Mouse (Mus musculus): ENCODE results near the gene Nmb. TPM values are rescaled to one million over a fixed set of nuclear protein-coding genes. Genes with fewer than 3 reads are reported as not detected.
A peak's percentile ranks its signal among the peaks of the same experiment; 100 is the strongest.
"Not testable (repeated sequence)": the region's sequence is repeated elsewhere in the genome, so short reads cannot be mapped to it uniquely, and the experiment has no call there.

Nmb gene
- polyA plus RNA-seq (2016; fragmentation: Nextera tagmentation; extraction: Ambion mirVana) = 9.1 and 9.2 TPM in 2 replicates

DNA sequence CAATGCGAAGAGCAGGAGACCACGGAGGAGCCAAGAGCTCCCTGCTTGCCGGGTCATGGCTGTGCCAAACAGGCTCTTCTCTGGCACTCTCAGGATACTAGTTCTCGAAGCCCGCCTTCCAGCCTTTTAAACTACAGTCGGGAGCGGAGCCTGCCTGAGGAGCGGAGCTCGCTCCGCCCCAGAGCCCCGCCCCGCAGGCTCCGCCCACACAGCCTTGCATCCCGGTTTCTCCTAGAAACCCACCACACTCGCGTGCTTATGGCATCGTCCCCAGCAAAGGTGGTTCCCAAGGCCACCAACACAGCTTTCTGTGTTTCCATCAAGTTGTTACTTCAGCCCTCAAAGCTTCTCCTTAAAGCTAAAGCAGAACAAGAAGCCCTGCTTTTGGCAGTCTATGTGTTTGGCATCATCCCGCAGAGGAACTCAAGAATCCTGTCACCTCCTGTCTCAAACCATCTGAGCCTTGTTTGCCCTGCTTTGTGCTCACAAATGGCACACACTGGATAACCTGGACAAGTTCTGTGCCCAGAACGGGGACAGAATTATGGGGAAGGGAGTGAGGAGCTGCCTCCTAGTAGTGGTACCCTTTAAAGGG lies at the start of gene Nmb:
Gene Nmb, minus strand, starts transcription at position 156 of the 595 bp plus-strand sequence.
- 4% methylated on average over 19 of the region's 19 CpGs for WGBS
- Histone ChIP-seq H3K27ac (peak within 1 kb of the TSS; percentile 79), H3K9me3 (replicated peaks) (no peaks in the 10 kb centered on the region), H3K27me3 (ENCODE audit: low read depth, poor library complexity, severe bottlenecking) (no peaks in the 10 kb centered on the region), H3K4me3 (peak within 1 kb of the TSS; percentile 66), H3K4me1 (peaks cover 35% of the 10 kb centered on the region), H3K36me3 (peaks cover 49% of the 10 kb centered on the region)
- peak; percentile 73 for DNase-seq (ENCODE audit: low spot score)

- H3K27ac ChIP-seq = no peak overlapping the region
- no peaks in the 10 kb centered on the region for H3K9me3 ChIP-seq (replicated peaks)
- no peaks in the 10 kb centered on the region for H3K36me3 ChIP-seq
- H3K4me3 ChIP-seq = no peak overlapping the region
- H3K27me3 ChIP-seq (ENCODE audit: low read depth, poor library complexity, severe bottlenecking) = no peaks in the 10 kb centered on the region
- no peaks in the 10 kb centered on the region for H3K4me1 ChIP-seq
- WGBS = 71% methylated on average over 2 of the region's 2 CpGs
- DNase-seq (ENCODE audit: low spot score) = no peak
These were observed 49.4 kb upstream of the Nmb start for GRCm38 (mm10) chr7:80954251-80954650.

DNA sequence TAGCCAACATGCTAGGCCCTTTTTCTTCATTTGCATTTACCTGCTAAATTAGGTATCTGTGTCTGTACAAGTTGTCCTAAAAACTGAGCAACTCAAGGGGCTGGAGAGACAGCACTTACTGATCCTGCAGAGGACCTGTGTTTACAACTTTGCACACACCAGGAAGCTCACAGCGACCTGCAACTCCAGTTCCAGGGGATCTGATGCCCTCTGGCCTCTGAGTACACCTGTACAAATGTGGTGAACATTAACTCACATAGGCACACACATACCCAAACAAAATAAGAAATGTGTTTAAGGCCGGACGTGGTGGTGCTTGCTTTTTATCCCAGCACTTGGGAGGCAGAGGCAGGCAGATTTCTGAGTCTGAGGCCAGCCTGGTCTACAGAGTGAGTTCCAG lies 47.3 kb upstream of the Nmb start:
- no peak for DNase-seq (ENCODE audit: low spot score)

DNA sequence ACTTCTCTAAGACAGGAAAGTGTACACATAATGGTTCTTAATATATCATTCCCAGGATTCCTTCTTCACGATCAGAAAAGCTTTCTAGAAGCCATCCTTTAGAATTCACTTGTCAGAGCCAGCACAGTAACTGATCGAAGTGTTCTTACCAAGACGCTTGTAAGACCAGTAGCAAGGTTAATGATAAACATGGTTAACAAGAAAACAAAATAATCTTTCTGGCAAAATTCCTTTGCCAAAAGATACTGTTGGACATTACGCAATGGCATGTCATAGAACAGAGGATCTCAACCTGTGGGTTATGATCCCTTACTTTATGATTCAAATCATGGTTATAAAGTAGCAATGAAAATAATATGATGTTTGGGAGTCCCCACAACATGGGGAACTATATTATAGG lies 46.6 kb upstream of the Nmb start:
- Histone ChIP-seq H3K4me1 (peaks cover 10% of the 10 kb centered on the region), H3K4me3 (no peak overlapping the region), H3K36me3 (no peaks in the 10 kb centered on the region), H3K27ac (no peak overlapping the region), H3K27me3 (ENCODE audit: low read depth, poor library complexity, severe bottlenecking) (no peaks in the 10 kb centered on the region), H3K9me3 (replicated peaks) (no peaks in the 10 kb centered on the region)
- DNase-seq (ENCODE audit: low spot score) = no peak
- WGBS = 89% methylated on average over 4 of the region's 4 CpGs

More for the DNA sequence above, 47.3 kb upstream of the Nmb start:
- H3K36me3 ChIP-seq = no peaks in the 10 kb centered on the region
- no peaks in the 10 kb centered on the region for H3K27me3 ChIP-seq (ENCODE audit: low read depth, poor library complexity, severe bottlenecking)
- H3K4me1 ChIP-seq = peaks cover 6% of the 10 kb centered on the region
- WGBS = 70% methylated on average over 3 of the region's 3 CpGs
- H3K4me3 ChIP-seq = no peak overlapping the region
- H3K9me3 ChIP-seq (replicated peaks) = no peaks in the 10 kb centered on the region
- H3K27ac ChIP-seq = no peak overlapping the region

DNA sequence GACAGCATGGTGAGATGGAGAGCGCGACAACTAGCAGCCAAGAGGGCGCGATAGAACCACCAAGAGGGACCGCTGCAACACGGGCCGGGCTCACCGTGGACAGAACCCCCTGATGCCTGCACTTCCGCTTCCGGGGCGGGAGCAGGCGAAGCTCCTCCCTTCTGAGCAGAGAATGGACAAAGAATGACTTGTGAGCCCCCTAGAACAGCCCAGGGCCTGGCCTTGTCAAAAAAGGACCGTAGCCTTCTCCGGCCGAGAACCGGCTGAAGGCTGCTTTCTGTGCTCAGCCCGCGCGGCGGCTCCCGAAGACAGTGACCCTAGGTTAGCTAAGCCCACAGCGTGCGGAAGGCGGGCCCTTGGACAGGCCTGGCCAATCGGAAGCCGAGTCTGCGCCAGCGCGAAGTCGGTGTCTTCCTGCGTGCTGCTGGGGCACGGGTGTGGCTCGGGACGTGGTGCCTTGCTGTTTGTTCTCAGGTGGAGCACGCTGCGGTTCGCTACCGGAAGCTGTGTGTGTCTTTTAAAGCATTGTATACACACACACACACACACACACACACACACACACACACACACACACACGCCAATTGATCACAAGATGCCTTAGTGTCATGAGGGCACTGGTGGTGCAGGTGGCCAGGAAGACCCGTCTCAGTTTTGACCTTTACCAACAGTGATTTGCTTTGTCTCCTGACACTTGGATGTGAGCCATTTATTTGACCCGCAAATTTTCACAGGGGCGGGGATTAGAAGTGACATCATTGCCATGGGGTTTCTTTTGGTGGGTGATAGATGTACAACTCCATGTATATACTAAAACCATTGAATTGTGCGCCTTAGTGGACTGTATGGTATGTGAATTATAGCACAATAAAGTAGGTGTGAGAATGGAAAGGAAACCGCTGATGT lies 42.8 kb upstream of the Nmb start, which contains the start of gene Sec11a:
Gene Sec11a, minus strand, starts transcription at position 336 of the 906 bp plus-strand sequence.
- Histone ChIP-seq H3K27ac (peak within 1 kb of the TSS; percentile 99), H3K4me3 (peak within 1 kb of the TSS; percentile 87), H3K27me3 (ENCODE audit: low read depth, poor library complexity, severe bottlenecking) (no peaks in the 10 kb centered on the region), H3K36me3 (peaks cover 26% of the 10 kb centered on the region), H3K9me3 (replicated peaks) (no peaks in the 10 kb centered on the region), H3K4me1 (peaks cover 15% of the 10 kb centered on the region)
- peak; percentile 96 for DNase-seq (ENCODE audit: low spot score)
- 2% methylated on average over 44 of the region's 44 CpGs for WGBS

DNA sequence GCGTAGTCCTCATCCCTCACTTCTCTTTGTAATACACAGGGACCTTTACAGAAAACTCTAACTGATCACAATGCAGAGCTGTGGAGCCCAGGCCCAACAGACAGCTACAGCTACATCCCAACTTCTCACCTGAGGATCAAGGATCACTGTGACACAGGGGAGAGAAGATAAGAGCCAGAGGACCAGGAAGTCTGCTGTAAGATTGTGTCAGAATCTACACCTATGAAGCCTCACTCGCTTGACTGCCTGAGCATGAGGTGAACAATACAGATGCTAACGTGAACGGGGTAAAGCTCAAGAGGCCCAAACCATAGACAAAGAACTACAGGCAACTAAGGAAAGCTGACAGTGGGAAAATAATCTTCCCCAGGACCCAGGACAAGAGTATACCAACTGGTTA lies 34.9 kb upstream of the Nmb start:
- no peak overlapping the region for H3K4me3 ChIP-seq
- peaks cover 58% of the 10 kb centered on the region for H3K36me3 ChIP-seq
- no peak for DNase-seq (ENCODE audit: low spot score)
- WGBS = 98% methylated on average over 4 of the region's 4 CpGs
- H3K4me1 ChIP-seq = no peaks in the 10 kb centered on the region
- no peaks in the 10 kb centered on the region for H3K9me3 ChIP-seq (replicated peaks)
- no peaks in the 10 kb centered on the region for H3K27me3 ChIP-seq (ENCODE audit: low read depth, poor library complexity, severe bottlenecking)
- no peak overlapping the region for H3K27ac ChIP-seq

GRCm38 (mm10) chr7:80937304-80937666 lies 32.4 kb upstream of the Nmb start:
- peaks cover 66% of the 10 kb centered on the region for H3K36me3 ChIP-seq
- not testable (repeated sequence) for H3K9me3 ChIP-seq (replicated peaks); H3K4me3 ChIP-seq; DNase-seq (ENCODE audit: low spot score); H3K4me1 ChIP-seq; H3K27ac ChIP-seq; H3K27me3 ChIP-seq (ENCODE audit: low read depth, poor library complexity, severe bottlenecking)

DNA sequence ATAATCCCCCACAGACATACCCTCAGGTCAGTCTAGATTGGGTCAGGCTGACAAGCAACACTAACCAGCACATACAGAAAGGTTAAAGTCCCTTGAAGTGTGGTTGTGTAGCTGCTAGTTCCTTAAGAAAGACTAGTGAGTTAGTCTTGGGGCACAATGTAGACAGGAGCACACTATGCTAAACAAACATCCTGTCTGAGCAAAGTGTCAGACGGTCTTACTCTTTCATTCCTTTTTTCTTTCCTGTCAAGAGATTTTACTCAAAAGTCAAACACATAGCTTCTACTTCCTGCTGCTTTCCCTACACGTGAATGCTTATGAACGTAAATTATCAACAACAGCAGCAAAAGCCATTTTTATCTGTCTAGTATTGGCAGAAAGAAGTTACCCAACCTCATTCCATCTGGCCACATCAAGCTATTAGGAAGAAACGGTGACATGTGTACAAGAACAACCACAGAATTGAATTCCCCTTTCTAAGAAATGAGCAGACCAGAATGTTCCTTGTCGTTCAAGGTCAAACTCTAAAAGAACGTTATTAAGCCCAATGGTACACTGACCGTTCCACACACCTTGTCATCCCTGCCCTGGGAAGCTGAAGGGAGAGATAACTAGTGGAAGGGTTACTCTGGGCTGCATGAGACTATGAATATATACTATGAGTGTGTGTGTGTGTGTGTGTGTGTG lies 31.9 kb upstream of the Nmb start:
- not testable (repeated sequence) for H3K4me1 ChIP-seq; H3K27me3 ChIP-seq (ENCODE audit: low read depth, poor library complexity, severe bottlenecking); H3K4me3 ChIP-seq; H3K9me3 ChIP-seq (replicated peaks); H3K27ac ChIP-seq; DNase-seq (ENCODE audit: low spot score)
- H3K36me3 ChIP-seq = peaks cover 68% of the 10 kb centered on the region
- WGBS = 87% methylated on average over 7 of the region's 7 CpGs

- no peak overlapping the region for H3K27ac ChIP-seq
- H3K9me3 ChIP-seq (replicated peaks) = no peaks in the 10 kb centered on the region
- H3K27me3 ChIP-seq (ENCODE audit: low read depth, poor library complexity, severe bottlenecking) = no peaks in the 10 kb centered on the region
- WGBS = 97% methylated on average over 1 of the region's 1 CpGs
- DNase-seq (ENCODE audit: low spot score) = no peak
- H3K36me3 ChIP-seq = peaks cover 69% of the 10 kb centered on the region
- H3K4me3 ChIP-seq = no peak overlapping the region
- H3K4me1 ChIP-seq = no peaks in the 10 kb centered on the region
These were observed 31.0 kb upstream of the Nmb start for GRCm38 (mm10) chr7:80935834-80936233.

DNA sequence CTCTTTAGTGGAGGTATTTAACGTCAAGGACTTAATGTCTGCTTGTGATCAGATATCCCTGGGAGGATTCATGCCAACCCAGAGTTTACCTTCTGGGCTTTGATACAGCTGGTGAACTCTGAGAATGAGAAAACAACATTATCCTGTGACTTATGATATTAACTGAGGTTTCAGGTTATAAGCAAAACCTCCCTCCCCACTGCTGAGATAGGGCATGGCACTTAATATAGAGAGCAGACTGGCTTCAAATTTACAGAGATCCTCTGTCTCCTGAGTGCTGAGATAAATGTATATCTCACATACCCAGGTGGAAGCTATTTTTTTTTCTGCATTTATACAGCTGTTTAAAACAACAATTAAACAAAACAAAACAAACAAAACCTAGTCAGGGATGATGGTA lies 27.9 kb upstream of the Nmb start:
- 88% methylated on average over 1 of the region's 1 CpGs for WGBS
- H3K4me3 ChIP-seq = no peak overlapping the region
- DNase-seq (ENCODE audit: low spot score) = no peak
- H3K9me3 ChIP-seq (replicated peaks) = no peaks in the 10 kb centered on the region
- no peaks in the 10 kb centered on the region for H3K27me3 ChIP-seq (ENCODE audit: low read depth, poor library complexity, severe bottlenecking)
- peaks cover 64% of the 10 kb centered on the region for H3K36me3 ChIP-seq
- no peak overlapping the region for H3K27ac ChIP-seq
- no peaks in the 10 kb centered on the region for H3K4me1 ChIP-seq

GRCm38 (mm10) chr7:80931618-80932207 lies 26.8 kb upstream of the Nmb start:
- Histone ChIP-seq H3K4me1 (no peaks in the 10 kb centered on the region), H3K27me3 (ENCODE audit: low read depth, poor library complexity, severe bottlenecking) (no peaks in the 10 kb centered on the region), H3K36me3 (peaks cover 75% of the 10 kb centered on the region), H3K27ac (no peak overlapping the region), H3K9me3 (replicated peaks) (no peaks in the 10 kb centered on the region), H3K4me3 (no peak overlapping the region)
- WGBS = 91% methylated on average over 8 of the region's 8 CpGs
- no peak for DNase-seq (ENCODE audit: low spot score)

DNA sequence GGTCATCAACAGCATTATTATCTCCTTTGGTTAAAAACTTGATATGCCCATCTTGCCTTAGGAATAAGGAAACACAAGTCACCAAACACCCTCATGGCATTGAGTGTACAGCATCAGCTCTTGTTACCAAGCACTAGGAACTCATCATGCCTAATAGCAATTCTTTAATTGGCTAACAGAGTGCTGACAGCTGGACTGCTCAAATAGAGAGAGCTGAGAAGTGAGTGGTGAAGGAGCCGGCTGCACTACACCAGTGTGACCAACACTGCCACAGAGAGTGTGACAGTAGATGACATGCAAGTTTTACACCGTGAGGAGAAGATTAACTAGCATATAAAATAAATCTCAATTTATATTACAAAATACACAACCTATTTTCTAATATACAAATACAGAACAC lies 18.3 kb upstream of the Nmb start:
- Histone ChIP-seq H3K36me3 (peaks cover 94% of the 10 kb centered on the region), H3K27me3 (ENCODE audit: low read depth, poor library complexity, severe bottlenecking) (no peaks in the 10 kb centered on the region), H3K4me3 (no peak overlapping the region)

GRCm38 (mm10) chr7:80919647-80920008 lies 14.8 kb upstream of the Nmb start:
- 92% methylated on average over 5 of the region's 5 CpGs for WGBS
- DNase-seq (ENCODE audit: low spot score) = no peak
- Histone ChIP-seq H3K9me3 (replicated peaks) (no peaks in the 10 kb centered on the region), H3K4me3 (no peak overlapping the region), H3K36me3 (peaks cover 95% of the 10 kb centered on the region), H3K27ac (no peak overlapping the region), H3K27me3 (ENCODE audit: low read depth, poor library complexity, severe bottlenecking) (no peaks in the 10 kb centered on the region), H3K4me1 (no peaks in the 10 kb centered on the region)

More for the DNA sequence above, 18.3 kb upstream of the Nmb start:
- Histone ChIP-seq H3K4me1 (no peaks in the 10 kb centered on the region), H3K27ac (no peak overlapping the region), H3K9me3 (replicated peaks) (no peaks in the 10 kb centered on the region)
- DNase-seq (ENCODE audit: low spot score) = no peak
- WGBS = 93% methylated on average over 2 of the region's 2 CpGs
